Mouse (Mus musculus): ENCODE measurements around the gene Bloc1s2.

Bloc1s2 gene

DNA sequence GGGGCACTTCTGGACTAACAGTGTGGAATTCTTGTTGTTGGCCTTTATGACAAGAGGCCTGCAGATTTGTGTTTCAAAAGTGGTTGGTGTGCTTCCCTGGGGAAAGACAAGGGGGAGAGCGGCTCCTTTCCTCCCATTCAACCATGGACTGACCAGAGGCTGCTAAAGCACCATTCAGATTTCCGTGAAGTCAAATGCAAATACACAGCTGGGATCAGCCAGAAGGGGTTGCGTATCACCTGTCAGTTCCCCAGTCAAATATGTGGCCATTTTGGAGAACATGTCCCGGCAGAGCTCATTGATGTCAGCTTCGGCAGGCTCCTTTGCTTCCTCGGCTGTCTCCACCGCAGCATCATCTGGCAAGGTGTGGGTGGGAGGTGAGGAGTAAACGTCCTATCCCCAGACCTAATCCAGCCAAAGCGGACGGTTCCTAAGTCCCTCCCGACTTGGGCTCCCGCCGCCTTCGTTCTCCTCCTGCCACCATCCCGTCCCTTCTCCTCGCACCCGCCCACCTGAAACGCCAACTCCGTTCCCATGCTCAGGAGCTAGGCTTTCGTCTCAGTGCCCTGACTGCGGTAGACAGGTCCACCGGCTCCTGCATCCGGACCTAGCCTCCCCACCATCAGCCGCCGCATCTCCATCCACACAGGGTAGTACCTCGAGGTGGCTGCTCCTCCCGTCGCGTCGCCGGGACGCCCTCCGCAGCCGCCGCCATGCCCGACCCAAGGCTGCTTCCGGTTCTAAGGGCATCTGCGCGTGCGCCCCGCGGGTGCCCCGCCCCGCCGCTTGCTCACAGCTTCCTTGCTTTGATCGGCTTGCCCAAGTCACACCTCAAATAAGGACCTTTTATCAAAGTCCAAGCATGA lies at the start of gene Bloc1s2:
Bloc1s2 (minus strand) TSS at position 745 of the 866 bp plus-strand sequence.
- peak; percentile 94 for DNase-seq

- peak; percentile 71 for DNase-seq
Observed at GRCm38 (mm10) chr19:44195138-44195537, 48.9 kb upstream of the Bloc1s2 start.

DNA sequence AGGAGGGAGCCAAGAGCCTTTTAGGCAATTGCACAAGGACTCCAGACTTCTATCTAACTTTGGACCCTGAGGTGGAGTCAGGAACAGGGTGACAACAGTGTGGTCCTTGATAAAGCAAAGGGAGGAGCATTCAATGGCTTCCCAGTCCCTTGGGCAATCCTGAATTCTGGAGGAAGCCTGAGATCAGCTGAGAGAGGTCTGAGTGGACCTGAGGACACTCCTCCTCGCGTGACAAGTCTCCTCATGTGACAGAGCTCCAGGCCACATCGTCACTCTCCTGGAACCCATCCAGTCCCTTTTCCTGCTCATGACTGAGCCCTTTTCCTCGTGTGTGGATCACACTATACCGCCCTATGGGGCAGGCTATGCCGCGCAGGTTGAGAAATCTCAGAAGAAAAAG lies 47.7 kb upstream of the Bloc1s2 start:
- no peak for DNase-seq

DNA sequence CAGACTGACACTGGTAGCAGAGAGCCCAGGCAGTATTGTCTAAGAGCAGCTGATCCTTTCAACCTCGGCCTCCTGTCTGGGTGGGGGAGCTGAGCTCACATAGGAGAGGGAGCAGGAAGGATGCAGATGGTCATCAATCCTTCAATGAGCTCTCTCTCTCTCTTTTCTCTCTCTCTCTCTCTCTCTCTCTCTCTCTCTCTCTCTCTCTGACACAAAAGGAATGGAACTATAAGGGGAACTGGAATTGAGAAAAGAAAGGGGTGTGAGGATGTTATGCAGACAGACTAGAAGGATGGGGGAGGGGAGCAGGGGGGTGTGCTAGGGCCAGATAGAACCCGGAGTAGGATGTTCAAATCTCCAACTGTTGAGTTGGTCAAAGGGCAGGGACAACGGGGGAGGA lies 46.1 kb upstream of the Bloc1s2 start, which contains the start of gene Pkd2l1:
Pkd2l1 (minus strand) TSS at position 101 of the 400 bp plus-strand sequence.
- no peak for DNase-seq

DNA sequence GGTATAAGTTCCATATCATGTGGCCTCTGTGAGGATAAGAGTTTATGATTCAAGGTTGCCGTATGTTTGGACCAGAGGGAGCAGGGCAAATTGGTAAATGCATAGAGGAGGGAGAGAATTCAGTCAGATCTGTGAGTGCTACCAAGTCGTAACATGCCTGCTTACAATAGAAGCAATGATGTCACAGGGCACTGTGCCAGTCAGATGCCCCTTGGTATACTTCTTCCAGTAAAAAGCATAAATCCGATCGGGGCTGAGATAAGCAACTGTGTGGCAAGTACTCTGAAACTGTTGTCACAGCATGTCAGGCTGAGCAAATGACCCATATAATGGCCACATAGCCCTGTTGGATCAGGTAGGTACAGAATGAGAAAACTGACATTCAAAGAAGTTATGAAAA lies 42.8 kb upstream of the Bloc1s2 start:
- no peak for DNase-seq

DNA sequence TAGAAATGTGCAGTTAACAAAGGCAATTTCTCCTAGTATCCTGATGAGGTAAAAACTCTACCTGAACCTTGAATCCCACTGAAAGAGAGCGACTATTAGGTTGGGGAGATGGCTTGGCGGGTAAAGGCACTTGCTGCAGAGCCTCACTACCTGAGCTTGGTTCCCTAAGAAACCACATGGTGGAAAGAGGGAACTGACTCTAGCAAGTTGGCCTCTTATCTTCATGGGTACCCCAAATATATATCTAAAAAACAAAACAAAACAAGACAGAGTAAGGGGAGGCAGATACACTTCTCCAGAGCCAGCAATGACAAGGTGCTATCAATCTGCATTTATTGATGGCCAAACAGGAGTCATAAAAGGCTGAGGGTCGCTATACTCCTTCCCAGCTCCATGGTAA lies 37.7 kb upstream of the Bloc1s2 start:
- no peak for DNase-seq

DNA sequence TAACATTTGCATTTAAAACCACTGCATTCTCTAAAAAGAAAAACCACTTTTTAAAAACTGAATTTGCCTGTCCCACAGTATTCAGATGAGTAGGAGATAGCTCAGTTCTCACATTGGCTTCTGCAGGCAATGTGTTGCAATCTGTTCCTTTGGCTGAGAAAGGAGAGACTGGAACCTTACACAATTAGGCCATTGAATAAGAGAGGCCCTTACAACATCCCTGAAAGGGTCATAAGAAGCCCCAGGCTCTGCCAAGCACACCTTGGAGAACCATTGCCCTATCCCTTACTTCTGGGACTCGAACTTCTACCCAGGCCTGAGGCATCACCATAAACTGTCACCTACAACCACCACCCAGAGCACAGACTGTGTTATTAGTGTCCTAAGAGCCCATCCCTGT lies 34.3 kb upstream of the Bloc1s2 start:
- no peak for DNase-seq

- no peak for DNase-seq
Observed at GRCm38 (mm10) chr19:44176741-44177140, 30.5 kb upstream of the Bloc1s2 start.

GRCm38 (mm10) chr19:44174835-44175234 lies 28.6 kb upstream of the Bloc1s2 start:
- no peak for DNase-seq

- no peak for DNase-seq
Observed at GRCm38 (mm10) chr19:44161515-44161914, 15.3 kb upstream of the Bloc1s2 start.

DNA sequence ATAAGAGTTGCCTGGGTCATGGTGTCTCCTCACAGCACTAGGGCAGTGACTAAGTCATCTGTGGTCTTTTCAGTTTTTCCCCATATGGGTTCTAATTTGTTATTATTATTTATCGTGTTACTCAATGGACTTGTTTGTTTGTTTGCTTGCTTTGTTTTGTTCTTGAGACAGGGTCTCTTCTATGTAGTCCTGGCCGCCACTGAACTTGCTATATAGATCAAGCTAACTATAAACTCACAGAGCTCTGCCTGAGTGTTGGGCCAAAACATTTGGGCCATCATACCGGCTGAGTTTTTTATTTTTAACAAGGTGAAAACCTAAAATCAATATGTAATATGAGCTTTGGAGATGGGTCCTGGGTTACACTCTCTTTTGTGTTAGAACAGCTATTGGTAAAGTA lies 13.1 kb upstream of the Bloc1s2 start:
- no peak for DNase-seq

DNA sequence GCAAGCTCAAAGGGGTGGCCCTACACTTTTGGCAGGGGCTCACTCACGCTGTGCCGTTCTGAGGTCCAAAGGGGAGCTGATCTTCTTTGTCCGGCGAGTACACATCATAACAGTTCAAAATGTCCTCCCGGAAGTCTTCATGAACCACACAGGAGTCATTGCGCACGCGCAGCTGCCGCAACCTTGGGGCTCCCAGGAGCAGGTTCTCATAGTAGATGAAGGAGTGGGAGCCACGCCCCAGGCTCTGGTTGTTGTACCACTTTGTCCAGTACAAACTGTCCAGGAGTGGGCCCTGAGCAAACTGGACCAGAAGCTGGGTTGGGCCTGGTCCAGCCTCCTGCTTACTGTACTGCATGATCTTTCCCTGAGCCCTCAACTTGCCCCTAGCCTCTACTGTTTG lies 10.8 kb upstream of the Bloc1s2 start:
- DNase-seq = no peak

- DNase-seq = no peak
Observed at GRCm38 (mm10) chr19:44153781-44154180, 7.5 kb upstream of the Bloc1s2 start.

- DNase-seq = no peak
Observed at GRCm38 (mm10) chr19:44148991-44149390, 2.7 kb upstream of the Bloc1s2 start.

GRCm38 (mm10) chr19:44148345-44148744 lies 2.1 kb upstream of the Bloc1s2 start:
- no peak for DNase-seq

DNA sequence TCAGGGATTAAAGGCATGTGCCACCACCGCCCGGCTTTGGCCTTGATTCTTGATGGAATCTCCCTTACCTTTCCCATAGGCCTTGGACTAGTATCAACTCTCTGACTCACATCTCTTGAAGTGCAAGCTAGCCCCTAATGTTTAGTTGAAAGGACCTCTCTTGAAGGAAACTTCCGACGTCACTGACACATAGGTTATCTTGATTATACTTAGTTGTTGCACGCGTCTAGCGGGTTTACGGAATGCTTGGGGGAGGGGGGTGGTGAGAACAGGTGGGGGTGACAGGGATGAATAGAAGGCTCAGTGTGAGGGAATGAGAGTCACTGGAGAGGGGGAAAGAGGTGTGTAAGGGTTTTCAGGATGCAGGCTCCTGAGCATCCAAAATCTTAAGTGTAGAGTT lies 705 bp upstream of the Bloc1s2 start:
- peak; percentile 13 for DNase-seq

GRCm38 (mm10) chr19:44146568-44146879 lies 278 bp upstream of the Bloc1s2 start:
- no peak for DNase-seq

GRCm38 (mm10) chr19:44144366-44144765 lies 1.9 kb downstream of the Bloc1s2 start:
- no peak for DNase-seq

GRCm38 (mm10) chr19:44135960-44136485 lies 10.2 kb downstream of the Bloc1s2 start:
- no peak for DNase-seq

DNA sequence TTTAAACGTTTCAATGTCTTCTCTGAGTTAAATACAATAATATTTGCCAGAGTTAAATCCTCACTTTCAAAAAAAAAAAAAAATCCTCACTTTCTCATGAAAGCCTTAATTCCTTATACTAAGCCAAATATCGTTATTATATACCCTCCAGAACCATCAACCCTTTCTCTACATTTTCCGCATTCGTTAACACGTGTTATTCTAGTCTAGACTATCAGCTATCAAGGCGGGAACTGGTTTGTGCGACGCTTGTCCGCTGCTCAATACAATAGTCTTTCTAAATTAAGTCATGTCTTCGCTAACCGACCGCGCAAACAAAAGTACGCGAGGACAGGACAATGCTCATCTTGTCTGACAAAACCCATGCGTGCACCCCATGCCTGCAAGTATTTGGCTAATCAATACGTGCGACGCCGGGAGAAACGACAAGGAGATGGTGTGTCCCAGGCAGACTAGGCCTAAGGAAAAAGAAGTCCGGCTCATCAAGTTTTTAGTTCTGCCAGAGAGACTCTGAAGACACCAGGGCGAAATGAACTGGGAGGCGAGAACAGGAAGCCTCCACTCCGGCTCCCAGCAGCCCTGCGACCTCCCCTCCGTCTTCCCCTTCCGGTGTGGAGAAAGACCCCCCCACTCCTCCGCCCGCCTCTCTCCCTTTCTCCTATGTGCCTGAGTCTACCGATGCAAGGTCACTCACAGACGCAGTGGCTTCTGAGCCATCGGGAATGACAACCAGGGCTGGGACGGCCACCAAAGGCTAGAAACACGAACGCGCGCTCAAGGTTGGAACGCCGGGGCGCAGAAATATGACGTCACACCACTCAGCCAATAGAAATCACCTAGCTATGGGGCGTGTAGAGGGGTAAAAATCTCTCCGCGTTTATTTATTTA lies 10.9 kb downstream of the Bloc1s2 start, which contains the start of gene Cwf19l1:
Cwf19l1 (minus strand) TSS at position 805 of the 888 bp plus-strand sequence.
- peak; percentile 85 for DNase-seq

GRCm38 (mm10) chr19:44132917-44133316 lies 13.3 kb downstream of the Bloc1s2 start:
- no peak for DNase-seq

- DNase-seq = no peak
Observed at GRCm38 (mm10) chr19:44128560-44128959, 17.7 kb downstream of the Bloc1s2 start.

GRCm38 (mm10) chr19:44127729-44128497 lies 18.3 kb downstream of the Bloc1s2 start:
- no peak for DNase-seq

Measured in thymus, postnatal 14 days (tissue).